Mouse (Mus musculus): ENCODE results near the gene Taar7e. TPM values are rescaled to one million over a fixed set of nuclear protein-coding genes. Genes with fewer than 3 reads are reported as not detected.
"Not testable (repeated sequence)": the region's sequence is repeated elsewhere in the genome, so short reads cannot be mapped to it uniquely, and the experiment has no call there.

Gene Taar7e
- polyA plus RNA-seq, 1 experiment from 2014 or later = not detected

DNA sequence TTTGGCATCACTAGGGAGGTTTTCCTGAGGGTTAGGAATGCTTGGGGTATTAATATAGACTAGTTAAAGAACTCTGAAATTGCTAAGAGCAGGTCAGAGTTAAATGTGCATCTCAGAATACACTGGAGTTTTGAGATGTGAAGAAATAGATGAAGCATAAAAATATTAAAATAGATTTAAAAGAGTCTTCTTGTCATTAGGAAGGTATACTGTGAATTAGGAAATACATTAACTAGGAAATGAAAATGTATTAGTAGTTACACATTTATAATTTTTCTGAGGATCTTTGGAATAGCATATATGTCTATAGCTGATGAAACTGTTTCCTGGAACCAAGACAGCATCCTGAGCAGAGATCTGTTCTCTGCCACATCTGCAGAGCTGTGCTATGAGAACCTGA lies 11.8 kb downstream of the Taar7e start, which contains the start of gene Taar7f:
TSS of gene Taar7f (plus strand) at position 301 of the 400 bp plus-strand sequence.
- no peak for ATAC-seq (replicated peaks; ENCODE audit: low FRiP score, low TSS enrichment, low read depth)

GRCm38 (mm10) chr10:24052039-24052438 lies 14.6 kb downstream of the Taar7e start:
- Histone ChIP-seq H3K4me3 (ENCODE audit: low read depth, low read length) (no peak overlapping the region), H3K9ac (ENCODE audit: low read length) (no peak overlapping the region), H3K27me3 (replicated peaks; ENCODE audit: control insufficient read depth, insufficient read depth, low read length) (no peaks in the 10 kb centered on the region), H3K4me1 (replicated peaks; ENCODE audit: control insufficient read depth, insufficient read depth, low read length) (0 out of 2 replicates have a peak, but pooled peaks cover 4% of the 10 kb centered on the region), H3K36me3 (ENCODE audit: control insufficient read depth, insufficient read depth, low read length) (no peaks in the 10 kb centered on the region), H3K9me3 (ENCODE audit: control insufficient read depth, low read length) (no peaks in the 10 kb centered on the region), H3K4me2 (ENCODE audit: low read length) (no peak overlapping the region), H3K27ac (ENCODE audit: low read depth) (no peak overlapping the region)
- 25% methylated on average over 5 of the region's 5 CpGs for WGBS
- no peak for ATAC-seq (replicated peaks; ENCODE audit: low FRiP score, low TSS enrichment, low read depth)
- DNase-seq (ENCODE audit: low spot score) = no peak

More for the DNA sequence above, 11.8 kb downstream of the Taar7e start, which contains the start of gene Taar7f:
- no peak within 1 kb of the TSS for H3K9ac ChIP-seq (ENCODE audit: low read length)
- no peaks in the 10 kb centered on the region for H3K36me3 ChIP-seq (ENCODE audit: control insufficient read depth, insufficient read depth, low read length)
- DNase-seq (ENCODE audit: low spot score) = no peak
- H3K27ac ChIP-seq (ENCODE audit: low read depth) = no peak within 1 kb of the TSS
- H3K4me1 ChIP-seq (replicated peaks; ENCODE audit: control insufficient read depth, insufficient read depth, low read length) = 0 out of 2 replicates have a peak, but pooled peaks cover 4% of the 10 kb centered on the region
- H3K4me3 ChIP-seq (ENCODE audit: low read depth, low read length) = no peak within 1 kb of the TSS
- H3K27me3 ChIP-seq (replicated peaks; ENCODE audit: control insufficient read depth, insufficient read depth, low read length) = no peaks in the 10 kb centered on the region
- no peaks in the 10 kb centered on the region for H3K9me3 ChIP-seq (ENCODE audit: control insufficient read depth, low read length)
- no peak within 1 kb of the TSS for H3K4me2 ChIP-seq (ENCODE audit: low read length)

- no peak for ATAC-seq (replicated peaks; ENCODE audit: low FRiP score, low TSS enrichment, low read depth)
- Histone ChIP-seq H3K27ac (ENCODE audit: low read depth) (no peak overlapping the region), H3K36me3 (ENCODE audit: control insufficient read depth, insufficient read depth, low read length) (no peaks in the 10 kb centered on the region), H3K4me3 (ENCODE audit: low read depth, low read length) (no peak overlapping the region), H3K4me1 (replicated peaks; ENCODE audit: control insufficient read depth, insufficient read depth, low read length) (no peaks in the 10 kb centered on the region), H3K9me3 (ENCODE audit: control insufficient read depth, low read length) (no peaks in the 10 kb centered on the region), H3K4me2 (ENCODE audit: low read length) (no peak overlapping the region), H3K9ac (ENCODE audit: low read length) (no peak overlapping the region), H3K27me3 (replicated peaks; ENCODE audit: control insufficient read depth, insufficient read depth, low read length) (no peaks in the 10 kb centered on the region)
- WGBS = 82% methylated on average over 3 of the region's 3 CpGs
- no peak for DNase-seq (ENCODE audit: low spot score)
These were observed 21.6 kb downstream of the Taar7e start for GRCm38 (mm10) chr10:24058986-24059385.

- 52% methylated on average over 2 of the region's 2 CpGs for WGBS
- not testable (repeated sequence) for H3K4me1 ChIP-seq (replicated peaks; ENCODE audit: control insufficient read depth, insufficient read depth, low read length); ATAC-seq (replicated peaks; ENCODE audit: low FRiP score, low TSS enrichment, low read depth)
These were observed 37.3 kb downstream of the Taar7e start for GRCm38 (mm10) chr10:24074751-24075150.

DNA sequence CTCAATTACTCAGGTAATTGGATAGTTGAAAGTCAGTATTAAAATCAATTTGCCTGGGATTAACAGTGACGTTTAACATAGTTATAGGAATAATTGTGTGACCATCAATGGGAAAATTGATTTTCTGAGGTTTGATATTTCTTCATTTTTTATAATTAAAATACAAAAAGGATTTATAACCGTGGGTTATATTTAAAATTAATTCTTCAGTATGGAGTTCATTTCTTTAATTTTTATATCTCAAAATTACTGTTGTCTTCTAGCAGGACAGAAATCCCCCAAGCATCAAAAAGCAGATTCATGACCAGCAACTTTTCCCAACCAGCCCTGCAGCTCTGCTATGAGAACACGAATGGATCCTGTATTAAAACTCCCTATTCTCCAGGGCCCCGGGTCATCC lies 38.8 kb downstream of the Taar7e start, which contains the start of gene Taar8a:
TSS of gene Taar8a (plus strand) at position 301 of the 400 bp plus-strand sequence.
- not testable (repeated sequence) for ATAC-seq (replicated peaks; ENCODE audit: low FRiP score, low TSS enrichment, low read depth); H3K36me3 ChIP-seq (ENCODE audit: control insufficient read depth, insufficient read depth, low read length); H3K9me3 ChIP-seq (ENCODE audit: control insufficient read depth, low read length); H3K4me3 ChIP-seq (ENCODE audit: low read depth, low read length); H3K27me3 ChIP-seq (replicated peaks; ENCODE audit: control insufficient read depth, insufficient read depth, low read length); DNase-seq (ENCODE audit: low spot score); H3K4me1 ChIP-seq (replicated peaks; ENCODE audit: control insufficient read depth, insufficient read depth, low read length); H3K4me2 ChIP-seq (ENCODE audit: low read length); H3K9ac ChIP-seq (ENCODE audit: low read length); H3K27ac ChIP-seq (ENCODE audit: low read depth)
- WGBS = 84% methylated on average over 2 of the region's 4 CpGs

More at GRCm38 (mm10) chr10:24074751-24075150, 37.3 kb downstream of the Taar7e start:
- H3K9me3 ChIP-seq (ENCODE audit: control insufficient read depth, low read length); H3K36me3 ChIP-seq (ENCODE audit: control insufficient read depth, insufficient read depth, low read length); H3K27me3 ChIP-seq (replicated peaks; ENCODE audit: control insufficient read depth, insufficient read depth, low read length); DNase-seq (ENCODE audit: low spot score); H3K4me2 ChIP-seq (ENCODE audit: low read length); H3K4me3 ChIP-seq (ENCODE audit: low read depth, low read length); H3K9ac ChIP-seq (ENCODE audit: low read length); H3K27ac ChIP-seq (ENCODE audit: low read depth): not testable (repeated sequence)

GRCm38 (mm10) chr10:24080166-24080565 lies 42.8 kb downstream of the Taar7e start:
- H3K27me3 ChIP-seq (replicated peaks; ENCODE audit: control insufficient read depth, insufficient read depth, low read length) = no peaks in the 10 kb centered on the region
- no peak for ATAC-seq (replicated peaks; ENCODE audit: low FRiP score, low TSS enrichment, low read depth)
- no peak overlapping the region for H3K4me2 ChIP-seq (ENCODE audit: low read length)
- whole genome bisulfite sequencing = 41% methylated on average over 3 of the region's 3 CpGs
- no peaks in the 10 kb centered on the region for H3K9me3 ChIP-seq (ENCODE audit: control insufficient read depth, low read length)
- no peaks in the 10 kb centered on the region for H3K4me1 ChIP-seq (replicated peaks; ENCODE audit: control insufficient read depth, insufficient read depth, low read length)
- no peak overlapping the region for H3K4me3 ChIP-seq (ENCODE audit: low read depth, low read length)
- DNase-seq (ENCODE audit: low spot score) = peak; percentile 58
- no peak overlapping the region for H3K9ac ChIP-seq (ENCODE audit: low read length)
- no peaks in the 10 kb centered on the region for H3K36me3 ChIP-seq (ENCODE audit: control insufficient read depth, insufficient read depth, low read length)
- no peak overlapping the region for H3K27ac ChIP-seq (ENCODE audit: low read depth)

- no peaks in the 10 kb centered on the region for H3K36me3 ChIP-seq (ENCODE audit: control insufficient read depth, insufficient read depth, low read length)
- H3K27me3 ChIP-seq (replicated peaks; ENCODE audit: control insufficient read depth, insufficient read depth, low read length) = no peaks in the 10 kb centered on the region
- ATAC-seq (replicated peaks; ENCODE audit: low FRiP score, low TSS enrichment, low read depth) = no peak
- H3K4me2 ChIP-seq (ENCODE audit: low read length) = no peak overlapping the region
- H3K4me3 ChIP-seq (ENCODE audit: low read depth, low read length) = no peak overlapping the region
- no peaks in the 10 kb centered on the region for H3K4me1 ChIP-seq (replicated peaks; ENCODE audit: control insufficient read depth, insufficient read depth, low read length)
- H3K27ac ChIP-seq (ENCODE audit: low read depth) = no peak overlapping the region; the same call in 1 of the 2 replicates
- DNase-seq (ENCODE audit: low spot score) = no peak
- no peak overlapping the region for H3K9ac ChIP-seq (ENCODE audit: low read length)
- no peaks in the 10 kb centered on the region for H3K9me3 ChIP-seq (ENCODE audit: control insufficient read depth, low read length)
- WGBS = 72% methylated on average over 5 of the region's 5 CpGs
These were observed 48.5 kb downstream of the Taar7e start for GRCm38 (mm10) chr10:24085936-24086335.

- no peak for ATAC-seq (replicated peaks; ENCODE audit: low FRiP score, low TSS enrichment, low read depth)
- WGBS = 52% methylated on average over 5 of the region's 5 CpGs
- no peaks in the 10 kb centered on the region for H3K9me3 ChIP-seq (ENCODE audit: control insufficient read depth, low read length)
These were observed 49.1 kb downstream of the Taar7e start for GRCm38 (mm10) chr10:24086555-24086954.

GRCm38 (mm10) chr10:24087168-24087567 lies 49.8 kb downstream of the Taar7e start:
- no peaks in the 10 kb centered on the region for H3K36me3 ChIP-seq (ENCODE audit: control insufficient read depth, insufficient read depth, low read length)
- no peaks in the 10 kb centered on the region for H3K27me3 ChIP-seq (replicated peaks; ENCODE audit: control insufficient read depth, insufficient read depth, low read length)
- DNase-seq (ENCODE audit: low spot score) (no peak), ATAC-seq (replicated peaks; ENCODE audit: low FRiP score, low TSS enrichment, low read depth) (no peak)
- no peaks in the 10 kb centered on the region for H3K9me3 ChIP-seq (ENCODE audit: control insufficient read depth, low read length)
- 87% methylated on average over 2 of the region's 2 CpGs for WGBS
- H3K27ac ChIP-seq (ENCODE audit: low read depth) = no peak overlapping the region
- no peak overlapping the region for H3K4me3 ChIP-seq (ENCODE audit: low read depth, low read length)
- H3K4me1 ChIP-seq (replicated peaks; ENCODE audit: control insufficient read depth, insufficient read depth, low read length) = no peaks in the 10 kb centered on the region
- H3K4me2 ChIP-seq (ENCODE audit: low read length) = no peak overlapping the region
- H3K9ac ChIP-seq (ENCODE audit: low read length) = no peak overlapping the region

More at GRCm38 (mm10) chr10:24086555-24086954, 49.1 kb downstream of the Taar7e start:
- Histone ChIP-seq H3K4me1 (replicated peaks; ENCODE audit: control insufficient read depth, insufficient read depth, low read length) (no peaks in the 10 kb centered on the region), H3K27me3 (replicated peaks; ENCODE audit: control insufficient read depth, insufficient read depth, low read length) (no peaks in the 10 kb centered on the region), H3K9ac (ENCODE audit: low read length) (no peak overlapping the region), H3K27ac (ENCODE audit: low read depth) (no peak overlapping the region), H3K4me2 (ENCODE audit: low read length) (no peak overlapping the region), H3K4me3 (ENCODE audit: low read depth, low read length) (no peak overlapping the region), H3K36me3 (ENCODE audit: control insufficient read depth, insufficient read depth, low read length) (no peaks in the 10 kb centered on the region)
- DNase-seq (ENCODE audit: low spot score) = no peak

Measured in intestine, embryonic 14.5 days (tissue).